Mouse (Mus musculus): Measurements from ENCODE around the gene Maml3.

Gene Maml3

GRCm38 (mm10) chr3:51871346-51871745, 233.5 kb downstream of the Maml3 start:
- no peak for DNase-seq (ENCODE audit: low spot score)

DNA sequence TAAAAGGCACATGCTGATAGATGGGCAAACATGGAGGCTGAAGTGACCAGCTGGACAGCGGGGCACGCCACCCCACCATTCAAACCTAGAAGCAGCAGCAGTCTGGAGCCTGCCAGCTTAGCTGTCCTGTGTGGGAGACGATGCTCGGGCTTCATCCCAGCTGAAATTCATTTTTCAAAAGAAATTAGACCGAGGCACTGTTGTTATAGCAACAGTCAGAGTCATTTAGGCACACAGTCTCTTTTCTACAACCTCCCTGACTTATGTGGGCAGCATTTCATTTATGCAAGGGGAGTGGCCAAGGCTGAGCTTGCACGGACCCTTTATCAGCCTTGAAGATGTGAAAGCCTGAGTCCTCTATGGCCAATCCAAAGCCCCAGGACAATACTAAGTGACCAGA, 234.9 kb downstream of the Maml3 start:
- no peak for DNase-seq (ENCODE audit: low spot score)

DNA sequence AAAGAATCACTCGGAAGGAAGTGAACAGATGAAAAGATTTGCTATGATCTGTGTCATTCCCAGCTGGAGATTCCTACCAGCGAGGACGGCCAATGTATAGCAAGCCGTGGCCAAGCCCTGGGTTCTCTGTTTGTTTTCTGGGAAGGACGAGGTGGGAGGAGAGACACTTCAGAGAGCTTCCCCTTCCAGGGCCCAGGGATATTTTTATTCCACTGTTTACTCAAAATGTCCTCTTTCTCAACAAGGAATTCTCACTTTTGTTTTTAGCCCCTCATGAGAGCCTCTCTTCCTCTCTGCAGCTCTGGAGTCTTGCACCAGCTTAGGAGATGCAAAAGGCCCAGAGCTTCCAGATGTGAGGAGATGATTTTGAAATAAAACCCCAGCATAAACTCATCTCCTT, 236.0 kb downstream of the Maml3 start:
- DNase-seq (ENCODE audit: low spot score), result no peak

GRCm38 (mm10) chr3:51866446-51866845, 238.4 kb downstream of the Maml3 start:
- DNase-seq (ENCODE audit: low spot score), result no peak

DNA sequence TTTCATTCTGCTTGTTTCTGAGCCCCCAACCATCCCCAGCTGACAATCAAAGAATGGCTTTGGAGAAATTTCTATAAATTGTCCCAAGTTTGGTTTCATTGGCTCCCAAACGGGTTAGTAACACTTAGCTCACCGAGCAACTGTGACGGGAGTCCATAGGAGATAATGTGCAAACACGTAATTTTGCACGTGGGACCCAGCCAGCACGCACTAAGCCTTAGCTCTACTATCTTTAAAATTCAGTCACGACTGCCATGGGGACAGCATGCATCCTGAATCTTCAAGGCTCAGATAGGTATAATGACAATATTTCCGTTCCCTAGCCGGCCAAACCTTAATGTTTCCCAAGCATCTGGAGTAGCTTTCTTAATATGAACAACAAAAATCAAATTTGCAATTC, 243.2 kb downstream of the Maml3 start:
- no peak for DNase-seq (ENCODE audit: low spot score)

DNA sequence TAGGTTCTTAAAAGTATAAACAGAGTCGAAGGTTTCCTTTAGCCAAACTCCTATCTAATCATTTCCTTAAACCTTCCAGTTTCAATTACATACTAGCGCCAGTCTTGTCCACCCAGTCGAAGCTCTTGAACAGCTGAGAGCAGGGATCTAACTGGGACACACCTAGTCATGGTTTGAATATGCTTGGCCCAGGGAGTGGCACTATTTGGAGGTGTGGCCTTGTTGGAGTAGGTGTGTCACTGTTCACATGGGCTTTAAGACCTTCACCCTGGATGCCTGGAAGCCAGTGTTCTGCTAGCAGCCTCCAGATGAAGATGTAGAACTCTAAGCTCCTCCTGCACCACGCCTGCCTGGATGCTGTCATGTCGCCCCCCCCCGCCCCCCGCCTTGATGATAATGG, 244.4 kb downstream of the Maml3 start:
- DNase-seq (ENCODE audit: low spot score), result no peak

DNA sequence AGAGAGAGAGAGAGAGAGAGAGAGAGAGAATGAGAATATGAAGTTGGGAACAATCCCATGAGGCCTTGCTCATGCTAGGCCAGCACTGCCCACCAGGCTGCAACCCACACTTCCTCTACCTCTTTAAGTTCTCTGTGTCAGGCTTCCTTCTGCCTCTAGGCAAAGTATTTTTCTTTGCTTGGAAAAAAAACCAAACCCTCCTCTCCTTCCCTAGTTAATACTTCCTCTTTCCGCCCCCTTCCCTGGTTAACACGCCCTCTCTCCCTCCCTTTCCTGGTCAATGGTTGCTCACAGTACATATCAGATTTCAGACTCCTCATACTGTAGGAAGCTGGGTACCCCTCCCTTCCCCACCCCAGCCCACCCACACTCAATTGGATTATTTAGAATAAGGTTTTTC, 245.7 kb downstream of the Maml3 start:
- DNase-seq (ENCODE audit: low spot score), result no peak

- DNase-seq (ENCODE audit: low spot score), result no peak
Observed at GRCm38 (mm10) chr3:51854152-51854551, 250.7 kb downstream of the Maml3 start.

DNA sequence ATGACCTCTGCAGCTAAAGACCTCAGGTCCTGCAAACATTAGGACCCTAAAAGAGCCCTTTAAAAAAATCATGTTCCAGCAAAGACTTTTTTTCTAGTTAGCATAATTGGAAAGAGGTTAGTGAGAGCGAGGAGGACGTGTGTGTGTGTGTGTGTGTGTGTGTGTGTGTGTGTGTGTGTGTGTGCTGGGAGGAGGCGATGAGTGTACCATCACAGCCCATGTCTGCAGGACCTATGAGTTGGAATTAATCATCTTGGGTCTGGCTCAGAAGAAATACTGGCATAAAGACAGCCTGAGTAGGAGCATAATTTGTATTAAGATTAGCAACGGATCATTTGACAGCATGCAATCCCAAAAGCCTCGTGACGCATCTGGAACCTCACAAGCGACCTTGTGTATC, 251.3 kb downstream of the Maml3 start:
- DNase-seq (ENCODE audit: low spot score), result no peak

DNA sequence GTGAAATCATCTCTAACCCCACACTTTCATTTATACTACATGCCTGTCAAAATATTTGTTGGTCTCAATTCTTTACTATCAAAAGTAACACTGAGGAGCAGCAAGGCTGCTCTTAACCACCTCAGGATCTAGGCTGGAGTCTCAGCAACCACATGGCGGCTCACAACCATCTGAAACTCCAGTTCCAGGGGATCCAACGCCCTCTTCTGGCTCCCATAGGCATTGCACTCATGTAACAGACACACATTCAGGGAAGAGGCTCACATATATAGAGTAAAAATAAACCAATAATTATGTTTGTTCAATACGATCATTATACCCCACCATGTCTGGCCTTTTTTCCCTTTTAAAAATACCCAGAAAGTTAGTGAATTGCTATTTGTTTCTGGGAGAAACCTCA, 252.2 kb downstream of the Maml3 start:
- no peak for DNase-seq (ENCODE audit: low spot score)

GRCm38 (mm10) chr3:51851596-51851995, 253.3 kb downstream of the Maml3 start:
- DNase-seq (ENCODE audit: low spot score), result no peak

DNA sequence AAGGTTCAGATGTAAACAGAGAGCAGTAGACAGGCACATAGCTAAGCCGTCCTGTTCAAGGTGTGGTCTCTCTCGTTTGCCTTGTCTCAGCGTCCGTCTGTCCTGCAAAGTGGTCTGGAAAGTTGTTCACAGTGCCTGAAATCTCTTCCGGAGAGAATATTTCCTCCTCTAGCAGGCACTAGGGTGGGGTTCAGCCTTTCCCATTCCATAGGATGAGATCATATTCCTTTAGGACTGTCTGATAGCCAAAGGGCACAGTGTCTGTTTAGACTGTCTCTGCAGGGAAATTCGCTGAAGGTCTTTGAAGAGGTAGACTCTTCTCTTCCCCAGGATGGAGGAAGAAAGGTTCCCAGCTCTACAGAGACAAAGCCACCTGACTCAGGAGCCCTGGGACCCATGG, 255.4 kb downstream of the Maml3 start:
- DNase-seq (ENCODE audit: low spot score), result no peak

GRCm38 (mm10) chr3:51847262-51847661, 257.6 kb downstream of the Maml3 start:
- DNase-seq (ENCODE audit: low spot score), result no peak

- DNase-seq (ENCODE audit: low spot score), result no peak
Observed at GRCm38 (mm10) chr3:51844255-51844654, 260.6 kb downstream of the Maml3 start.

DNA sequence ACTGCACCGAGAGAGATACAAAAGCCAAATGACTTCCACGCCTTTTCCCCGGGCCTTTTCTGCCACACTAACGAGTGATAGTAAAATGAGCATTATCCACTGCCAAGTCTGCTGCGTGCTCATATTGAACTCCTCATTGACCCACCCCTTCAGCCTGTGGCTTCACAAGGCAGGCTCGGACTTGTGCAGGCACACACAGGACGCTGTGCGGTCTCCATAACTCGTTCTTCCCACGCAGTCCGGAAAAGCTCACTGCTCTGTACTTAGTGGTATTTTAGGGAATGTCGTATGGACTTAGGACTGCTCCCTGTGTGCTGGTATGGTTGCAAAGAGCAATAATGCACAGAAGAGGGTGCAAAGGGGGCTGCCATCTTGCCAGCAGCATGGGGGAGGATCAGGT, 262.7 kb downstream of the Maml3 start:
- DNase-seq (ENCODE audit: low spot score), result no peak

GRCm38 (mm10) chr3:51841598-51841997, 263.3 kb downstream of the Maml3 start:
- DNase-seq (ENCODE audit: low spot score), result no peak

DNA sequence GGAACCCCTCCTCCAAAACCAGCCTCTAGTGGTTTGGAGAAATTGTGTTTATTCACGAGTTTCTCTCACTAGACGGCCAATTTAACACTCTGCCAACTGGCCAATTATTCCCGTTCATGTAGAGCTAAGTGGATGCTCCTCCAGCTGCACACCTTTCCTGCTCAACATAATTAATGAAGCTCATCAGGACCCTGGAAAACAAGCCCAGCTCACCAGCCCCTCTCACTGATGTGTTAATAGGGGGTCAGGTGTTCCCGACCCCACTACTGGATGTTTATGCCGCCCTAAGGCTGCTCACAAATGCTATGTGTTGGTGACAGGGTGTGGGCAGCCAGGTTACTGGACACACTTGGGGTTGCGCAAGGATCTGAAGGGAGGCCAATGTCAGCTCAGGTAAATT, 263.7 kb downstream of the Maml3 start:
- DNase-seq (ENCODE audit: low spot score), result no peak

DNA sequence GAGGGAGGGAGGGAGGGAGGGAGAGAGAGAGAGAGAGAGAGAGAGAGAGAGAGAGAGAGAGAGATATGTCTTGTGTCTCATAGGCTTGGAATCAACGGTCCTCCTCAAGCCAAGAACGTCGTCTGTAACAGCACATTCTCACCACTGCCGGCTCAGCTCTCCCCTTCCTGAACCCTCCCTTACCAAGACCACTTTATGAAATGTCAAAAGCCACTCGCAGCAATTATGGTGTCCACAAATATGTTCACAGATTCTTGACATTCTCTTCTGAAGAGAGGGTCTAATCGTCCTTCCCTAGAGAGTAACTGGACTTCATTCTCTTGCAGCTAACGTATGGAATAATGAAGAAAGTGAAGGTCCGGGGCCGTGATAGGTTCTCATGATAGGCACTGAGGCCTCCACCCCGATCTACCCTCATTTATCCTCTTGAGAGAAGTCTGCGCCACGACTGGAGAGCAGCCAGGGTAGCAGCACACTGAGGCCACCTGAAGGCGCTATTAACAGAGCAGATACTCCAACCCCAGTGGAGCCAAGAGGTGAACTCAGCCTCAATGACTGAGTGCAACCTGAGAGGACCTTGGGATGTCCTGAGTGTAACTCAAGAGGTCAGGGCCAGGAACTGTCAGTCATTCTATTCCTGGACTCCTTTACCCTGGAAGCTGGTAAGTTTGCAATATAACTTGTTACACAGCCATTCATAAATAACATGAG, 264.6 kb downstream of the Maml3 start:
- no peak for DNase-seq (ENCODE audit: low spot score)

DNA sequence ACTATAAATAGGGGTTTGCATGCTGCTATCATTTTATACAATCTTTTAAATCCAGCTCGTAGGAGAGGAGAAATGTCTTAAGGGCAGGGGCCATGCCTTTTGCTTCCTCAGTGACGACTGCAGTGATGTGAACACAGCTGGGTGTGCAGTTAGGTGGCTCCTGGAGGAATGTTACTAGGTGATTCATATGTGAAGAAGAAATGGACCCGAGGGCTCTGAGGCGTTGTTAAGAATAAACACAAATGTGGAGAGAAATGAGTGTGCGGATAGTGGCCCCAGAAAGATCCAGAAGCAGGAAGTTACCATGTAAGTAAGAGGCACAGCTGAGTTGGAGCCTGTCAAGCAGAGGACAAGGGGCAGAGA, 265.5 kb downstream of the Maml3 start:
- no peak for DNase-seq (ENCODE audit: low spot score)

- DNase-seq (ENCODE audit: low spot score), result no peak
Observed at GRCm38 (mm10) chr3:51838696-51839352, 266.1 kb downstream of the Maml3 start.

DNA sequence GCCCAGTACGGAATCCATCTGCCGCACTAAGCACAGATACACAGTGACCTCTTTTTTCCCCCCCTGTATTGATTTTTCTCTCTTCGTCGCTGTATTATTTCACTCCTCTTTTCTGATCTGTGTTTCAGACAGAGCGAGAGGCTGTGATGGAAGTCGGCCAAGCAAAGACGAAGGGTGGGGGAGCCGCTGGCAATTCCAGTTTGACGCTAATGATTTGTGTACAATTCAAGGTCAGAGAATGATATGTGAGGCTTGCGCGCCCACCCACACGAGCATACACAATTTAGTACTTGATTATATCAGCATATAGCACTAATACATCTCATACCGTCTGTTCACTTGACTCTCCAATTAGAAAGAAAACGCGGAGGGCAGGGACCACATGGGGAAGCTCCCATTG, 271.9 kb downstream of the Maml3 start:
- no peak for DNase-seq (ENCODE audit: low spot score)

GRCm38 (mm10) chr3:51830821-51831429, 274.0 kb downstream of the Maml3 start:
- DNase-seq (ENCODE audit: low spot score), result no peak

DNA sequence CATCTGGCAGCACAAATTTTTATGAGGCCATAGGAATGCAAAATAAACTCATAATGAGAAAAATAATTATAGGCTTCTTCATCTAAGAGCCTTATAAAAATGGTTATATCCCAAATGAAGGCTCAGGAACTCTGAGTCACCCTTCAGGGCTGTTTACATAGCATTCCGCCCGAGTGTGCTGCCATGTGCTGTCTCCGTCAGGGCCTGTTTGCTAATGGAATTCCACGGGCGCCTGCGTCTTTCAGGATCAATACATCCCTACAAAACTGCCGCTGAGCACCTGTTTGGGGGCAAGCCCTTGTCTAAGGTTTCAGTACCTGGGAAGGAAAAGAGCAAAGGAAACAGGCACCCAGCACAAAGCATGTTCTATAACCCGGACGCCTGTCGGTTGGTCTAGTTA, 279.3 kb downstream of the Maml3 start:
- DNase-seq (ENCODE audit: low spot score), result no peak

GRCm38 (mm10) chr3:51824506-51824905, 280.4 kb downstream of the Maml3 start:
- no peak for DNase-seq (ENCODE audit: low spot score)
